Mouse (Mus musculus) liver, embryonic 11.5 days (tissue): ENCODE measurements at regions not wholly inside any gene's neighbourhood (a gene's known extent, or its start where the extent isn't known, plus 50 kb on each side); places are given as distances from the start of the nearest gene placed in this dataset.

Experiments
- ATAC-seq: fragments of 200-750 bp; cut with Nextera tagmentation; replicated peaks from 2 replicates; pipeline ENCODE4 v1.8.0; 2017; ENCODE audit warnings: moderate number of reproducible peaks, mild to moderate bottlenecking, moderate TSS enrichment, moderate library complexity; ENCODE audit not compliant: low FRiP score
- DNase-seq: peaks from one replicate; pipeline ENCODE4 v3.0.0-alpha.2; 2017; ENCODE audit warnings: low spot score
- H3K27ac ChIP-seq: fragments of 300-500 bp; sonication (generic); 2 replicates; pipeline ENCODE4 v1.5.1; 2014; ENCODE audit warnings: mild to moderate bottlenecking, low read depth, low read length, control low read depth
- H3K27me3 ChIP-seq: fragments of 300-500 bp; sonication (generic); replicated peaks from 2 replicates; pipeline ENCODE4 v1.6.1; 2014; ENCODE audit warnings: low read length, mixed read lengths; ENCODE audit not compliant: control insufficient read depth, insufficient read depth
- H3K36me3 ChIP-seq: fragments of 300-500 bp; sonication (generic); 2 replicates; pipeline ENCODE4 v1.6.1; 2014; ENCODE audit warnings: mild to moderate bottlenecking, low read length, moderate library complexity, mixed read lengths; ENCODE audit not compliant: control insufficient read depth, insufficient read depth
- H3K4me1 ChIP-seq: fragments of 300-500 bp; sonication (generic); replicated peaks from 2 replicates; pipeline ENCODE4 v1.6.1; 2014; ENCODE audit warnings: low read length, mixed read lengths; ENCODE audit not compliant: control insufficient read depth, insufficient read depth
- H3K4me2 ChIP-seq: fragments of 300-500 bp; sonication (generic); 2 replicates; pipeline ENCODE4 v1.6.1; 2014; ENCODE audit warnings: mild to moderate bottlenecking, control low read depth, moderate library complexity
- H3K4me3 ChIP-seq: fragments of 300-500 bp; sonication (generic); 2 replicates; pipeline ENCODE4 v1.5.1; 2014; ENCODE audit warnings: low read depth, low read length, control low read depth
- H3K9ac ChIP-seq: fragments of 300-500 bp; sonication (generic); 2 replicates; pipeline ENCODE4 v1.6.1; 2014; ENCODE audit warnings: low read depth, low read length, control low read depth
- H3K9me3 ChIP-seq: fragments of 300-500 bp; sonication (generic); 2 replicates; pipeline ENCODE4 v1.6.1; 2016; ENCODE audit warnings: low read length, inconsistent platforms, mixed read lengths; ENCODE audit not compliant: control insufficient read depth
- WGBS: fragments of 180-500 bp; shearing (Covaris S2); extraction: QIAGEN DNeasy Blood & Tissue Kit; methylation state at CpG from one replicate; pipeline ENCODE4 v1.1.7; 2014; 5-methylcytosine and 5-hydroxymethylcytosine counted together

- Histone ChIP-seq H3K27me3 (no peaks in the 10 kb centered on the region), H3K9me3 (no peaks in the 10 kb centered on the region), H3K4me1 (peaks cover 6% of the 10 kb centered on the region), H3K27ac (no peak overlapping the region), H3K36me3 (no peaks in the 10 kb centered on the region), H3K4me3 (no peak overlapping the region), H3K4me2 (no peak overlapping the region), H3K9ac (no peak overlapping the region)
- DNase-seq (no peak), ATAC-seq (no peak; the same call in 1 of the 2 replicates)
- 72% methylated on average over 18 of the region's 18 CpGs for WGBS
Measured at GRCm38 (mm10) chr2:166215610-166216511, 60.4 kb upstream of the Sulf2 start.

GRCm38 (mm10) chr2:166215191-166215590 lies 59.7 kb upstream of the Sulf2 start:
- Histone ChIP-seq H3K27me3 (no peaks in the 10 kb centered on the region), H3K4me2 (no peak overlapping the region), H3K4me3 (no peak overlapping the region), H3K4me1 (peaks cover 6% of the 10 kb centered on the region), H3K27ac (no peak overlapping the region), H3K36me3 (no peaks in the 10 kb centered on the region), H3K9ac (no peak overlapping the region), H3K9me3 (no peaks in the 10 kb centered on the region)
- no peak for DNase-seq
- ATAC-seq = no peak
- 62% methylated on average over 7 of the region's 7 CpGs for WGBS

- 89% methylated on average over 3 of the region's 3 CpGs for WGBS
- no peaks in the 10 kb centered on the region for H3K36me3 ChIP-seq
- H3K9me3 ChIP-seq = no peaks in the 10 kb centered on the region
- no peak for ATAC-seq
- no peaks in the 10 kb centered on the region for H3K27me3 ChIP-seq
- no peaks in the 10 kb centered on the region for H3K4me1 ChIP-seq
- DNase-seq = no peak
- no peak overlapping the region for H3K4me2 ChIP-seq
- no peak overlapping the region for H3K9ac ChIP-seq
- no peak overlapping the region for H3K27ac ChIP-seq
- H3K4me3 ChIP-seq = no peak overlapping the region
Measured at GRCm38 (mm10) chr2:166207145-166207508, 51.7 kb upstream of the Sulf2 start.

- Histone ChIP-seq H3K4me1 (no peaks in the 10 kb centered on the region), H3K4me3 (no peak overlapping the region), H3K27me3 (no peaks in the 10 kb centered on the region), H3K36me3 (no peaks in the 10 kb centered on the region), H3K9me3 (no peaks in the 10 kb centered on the region), H3K27ac (no peak overlapping the region), H3K9ac (no peak overlapping the region), H3K4me2 (no peak overlapping the region)
- 64% methylated on average over 5 of the region's 5 CpGs for WGBS
- DNase-seq = no peak
- no peak for ATAC-seq
Measured at GRCm38 (mm10) chr2:166206396-166207144, 51.1 kb upstream of the Sulf2 start.
